Mouse (Mus musculus): ENCODE data around the gene Glyatl3. TPM values are rescaled to one million over a fixed set of nuclear protein-coding genes. Genes with fewer than 3 reads are reported as not detected.

Glyatl3 gene
- polyA plus RNA-seq, 1 experiment: not detected

- DNase-seq (ENCODE audit: low read depth): no peak
- no peak for TF ChIP-seq POLR2A (IDR thresholded peaks at IDR 0.05; ENCODE audit: borderline replicate concordance, extremely low read depth, insufficient read depth, insufficient read length, poor library complexity, severe bottlenecking)
- no peak for TF ChIP-seq CTCF (IDR thresholded peaks at IDR 0.05; ENCODE audit: borderline replicate concordance, extremely low read depth, insufficient read depth, insufficient read length)
Observed at GRCm38 (mm10) chr17:40885155-40885554, 29.0 kb downstream of the Glyatl3 start.

- no peak for DNase-seq (ENCODE audit: low read depth)
- TF ChIP-seq CTCF (IDR thresholded peaks at IDR 0.05; ENCODE audit: borderline replicate concordance, extremely low read depth, insufficient read depth, insufficient read length): no peak
- TF ChIP-seq POLR2A (IDR thresholded peaks at IDR 0.05; ENCODE audit: borderline replicate concordance, extremely low read depth, insufficient read depth, insufficient read length, poor library complexity, severe bottlenecking): no peak
Observed at GRCm38 (mm10) chr17:40882172-40882571, 32.0 kb downstream of the Glyatl3 start.

- TF ChIP-seq POLR2A (IDR thresholded peaks at IDR 0.05; ENCODE audit: borderline replicate concordance, extremely low read depth, insufficient read depth, insufficient read length, poor library complexity, severe bottlenecking): no peak
- no peak for TF ChIP-seq CTCF (IDR thresholded peaks at IDR 0.05; ENCODE audit: borderline replicate concordance, extremely low read depth, insufficient read depth, insufficient read length)
- DNase-seq (ENCODE audit: low read depth): peak; percentile 41
Observed at GRCm38 (mm10) chr17:40879924-40880691, 34.0 kb downstream of the Glyatl3 start, which contains the start of gene 9130008F23Rik. Gene 9130008F23Rik (minus strand): TSS chr17:40880559.

- DNase-seq (ENCODE audit: low read depth): no peak
- TF ChIP-seq POLR2A (IDR thresholded peaks at IDR 0.05; ENCODE audit: borderline replicate concordance, extremely low read depth, insufficient read depth, insufficient read length, poor library complexity, severe bottlenecking) (no peak), CTCF (IDR thresholded peaks at IDR 0.05; ENCODE audit: borderline replicate concordance, extremely low read depth, insufficient read depth, insufficient read length) (no peak)
Observed at GRCm38 (mm10) chr17:40879528-40879923, 34.6 kb downstream of the Glyatl3 start.

- no peak for DNase-seq (ENCODE audit: low read depth)
- TF ChIP-seq POLR2A (IDR thresholded peaks at IDR 0.05; ENCODE audit: borderline replicate concordance, extremely low read depth, insufficient read depth, insufficient read length, poor library complexity, severe bottlenecking) (no peak), CTCF (IDR thresholded peaks at IDR 0.05; ENCODE audit: borderline replicate concordance, extremely low read depth, insufficient read depth, insufficient read length) (no peak)
Observed at GRCm38 (mm10) chr17:40877741-40878140, 36.4 kb downstream of the Glyatl3 start.

GRCm38 (mm10) chr17:40875568-40875967, 38.6 kb downstream of the Glyatl3 start:
- no peak for TF ChIP-seq POLR2A (IDR thresholded peaks at IDR 0.05; ENCODE audit: borderline replicate concordance, extremely low read depth, insufficient read depth, insufficient read length, poor library complexity, severe bottlenecking)
- no peak for TF ChIP-seq CTCF (IDR thresholded peaks at IDR 0.05; ENCODE audit: borderline replicate concordance, extremely low read depth, insufficient read depth, insufficient read length)

GRCm38 (mm10) chr17:40874701-40875100, 39.4 kb downstream of the Glyatl3 start:
- no peak for DNase-seq (ENCODE audit: low read depth)
- TF ChIP-seq CTCF (IDR thresholded peaks at IDR 0.05; ENCODE audit: borderline replicate concordance, extremely low read depth, insufficient read depth, insufficient read length) (no peak), POLR2A (IDR thresholded peaks at IDR 0.05; ENCODE audit: borderline replicate concordance, extremely low read depth, insufficient read depth, insufficient read length, poor library complexity, severe bottlenecking) (no peak)

More at GRCm38 (mm10) chr17:40875568-40875967, 38.6 kb downstream of the Glyatl3 start:
- no peak for DNase-seq (ENCODE audit: low read depth)

- DNase-seq (ENCODE audit: low read depth): no peak
- TF ChIP-seq POLR2A (IDR thresholded peaks at IDR 0.05; ENCODE audit: borderline replicate concordance, extremely low read depth, insufficient read depth, insufficient read length, poor library complexity, severe bottlenecking): no peak
- TF ChIP-seq CTCF (IDR thresholded peaks at IDR 0.05; ENCODE audit: borderline replicate concordance, extremely low read depth, insufficient read depth, insufficient read length): no peak
Observed at GRCm38 (mm10) chr17:40873582-40874011, 40.6 kb downstream of the Glyatl3 start.

- TF ChIP-seq CTCF (IDR thresholded peaks at IDR 0.05; ENCODE audit: borderline replicate concordance, extremely low read depth, insufficient read depth, insufficient read length): no peak
- TF ChIP-seq POLR2A (IDR thresholded peaks at IDR 0.05; ENCODE audit: borderline replicate concordance, extremely low read depth, insufficient read depth, insufficient read length, poor library complexity, severe bottlenecking): no peak
- no peak for DNase-seq (ENCODE audit: low read depth)
Observed at GRCm38 (mm10) chr17:40872626-40873025, 41.5 kb downstream of the Glyatl3 start.

GRCm38 (mm10) chr17:40868952-40869747, 45.0 kb downstream of the Glyatl3 start:
- DNase-seq (ENCODE audit: low read depth): no peak
- TF ChIP-seq CTCF (IDR thresholded peaks at IDR 0.05; ENCODE audit: borderline replicate concordance, extremely low read depth, insufficient read depth, insufficient read length): no peak
- no peak for TF ChIP-seq POLR2A (IDR thresholded peaks at IDR 0.05; ENCODE audit: borderline replicate concordance, extremely low read depth, insufficient read depth, insufficient read length, poor library complexity, severe bottlenecking)

GRCm38 (mm10) chr17:40855065-40855464, 59.1 kb downstream of the Glyatl3 start:
- no peak for TF ChIP-seq CTCF (IDR thresholded peaks at IDR 0.05; ENCODE audit: borderline replicate concordance, extremely low read depth, insufficient read depth, insufficient read length)
- no peak for TF ChIP-seq POLR2A (IDR thresholded peaks at IDR 0.05; ENCODE audit: borderline replicate concordance, extremely low read depth, insufficient read depth, insufficient read length, poor library complexity, severe bottlenecking)
- DNase-seq (ENCODE audit: low read depth): no peak

Other genes with a start within 250 kb of the Glyatl3 start
- not detected in 2 replicates for gene Esp1, start 187.2 kb downstream of the Glyatl3 start, polyA plus RNA-seq (2012; rRNA removed)
- not detected in 2 replicates for gene Crisp2, start 107.3 kb downstream of the Glyatl3 start, polyA plus RNA-seq (2012; rRNA removed)
- gene Rhag, start 103.2 kb downstream of the Glyatl3 start, polyA plus RNA-seq (2012; rRNA removed): 0.10 and 0.14 TPM in 2 replicates
- gene 9130008F23Rik, start 33.8 kb downstream of the Glyatl3 start, polyA plus RNA-seq (2012; rRNA removed): 0.56 and 0.83 TPM in 2 replicates
- gene Mut, start 20.3 kb upstream of the Glyatl3 start, polyA plus RNA-seq (2012; rRNA removed): 12.2 and 12.4 TPM in 2 replicates
- gene Cenpq, start 20.7 kb upstream of the Glyatl3 start, polyA plus RNA-seq (2012; rRNA removed): 8.4 and 12.7 TPM in 2 replicates

Data from brain, embryonic 14.5 days (tissue).